Mouse (Mus musculus) gastrocnemius, adult 2 months (tissue): Measurements from ENCODE around the gene Tpcn1. TPM values are rescaled to one million over a fixed set of nuclear protein-coding genes. Genes with fewer than 3 reads are reported as not detected.

Experiments used
- DNase-seq: peaks from one replicate; pipeline ENCODE4 v3.0.0; 2022
- H3K27ac ChIP-seq: fragments of 200-600 bp; 2 replicates; pipeline ENCODE4 v1.8.1; 2022; ENCODE audit warnings: mild to moderate bottlenecking
- H3K4me3 ChIP-seq: fragments of 200-600 bp; 2 replicates; pipeline ENCODE4 v1.8.1; 2022; ENCODE audit warnings: mild to moderate bottlenecking, moderate library complexity
- CTCF ChIP-seq: fragments of 200-600 bp; IDR thresholded peaks from 2 replicates; pipeline ENCODE4 v1.8.1; 2022; ENCODE audit warnings: antibody characterized with exemption, mild to moderate bottlenecking, moderate library complexity
- intact Hi-C: fragments of 180-260 bp; cut with DNase I; formaldehyde crosslinking; loops from one replicate; pipeline ENCODE4 v1.15.1; 2025
- total RNA-seq, 2 experiments: library from RNA; stranded (reverse); gene quantifications; 2 replicates each; pipeline ENCODE4 v1.2.3; 2021

The Tpcn1 gene
- total RNA-seq, 2 experiments from 2014 or later, result 42.7 to 44.8 TPM

- Histone ChIP-seq H3K4me3 (no peak overlapping the region), H3K27ac (no peak overlapping the region)
- no peak for TF ChIP-seq CTCF
- intact Hi-C loops, result no loop called here
- no peak for DNase-seq
These were observed 91.4 kb downstream of the Tpcn1 start for GRCm38 (mm10) chr5:120497071-120497470.

GRCm38 (mm10) chr5:120495703-120496226 lies 92.7 kb downstream of the Tpcn1 start:
- peak overlapping the region; percentile 81 for H3K27ac ChIP-seq
- no peak for TF ChIP-seq CTCF
- DNase-seq, result no peak
- intact Hi-C loops, result no loop called here
- peak overlapping the region; percentile 23; the same call in 1 of the 2 replicates for H3K4me3 ChIP-seq

- DNase-seq, result peak; percentile 61
- Histone ChIP-seq H3K27ac (peak overlapping the region; percentile 81), H3K4me3 (peak overlapping the region; percentile 23)
- intact Hi-C loops, result no loop called here
- no peak for TF ChIP-seq CTCF
These were observed 93.3 kb downstream of the Tpcn1 start for GRCm38 (mm10) chr5:120495064-120495702.

- no peak for DNase-seq
- intact Hi-C loops, result no loop called here
- Histone ChIP-seq H3K27ac (peak overlapping the region; percentile 81), H3K4me3 (no peak overlapping the region)
- TF ChIP-seq CTCF, result no peak
These were observed 94.5 kb downstream of the Tpcn1 start for GRCm38 (mm10) chr5:120493873-120494395.

GRCm38 (mm10) chr5:120493440-120493839 lies 95.0 kb downstream of the Tpcn1 start:
- intact Hi-C loops, result no loop called here
- no peak for DNase-seq
- TF ChIP-seq CTCF, result no peak
- H3K27ac ChIP-seq, result peak overlapping the region; percentile 81
- H3K4me3 ChIP-seq, result no peak overlapping the region

- no peak for DNase-seq
- Histone ChIP-seq H3K4me3 (no peak overlapping the region), H3K27ac (peak overlapping the region; percentile 40)
- intact Hi-C loops, result no loop called here
- TF ChIP-seq CTCF, result peak; percentile 24; the same call in 1 of the 2 replicates
These were observed 96.0 kb downstream of the Tpcn1 start for GRCm38 (mm10) chr5:120492437-120492836.

GRCm38 (mm10) chr5:120490679-120491192 lies 97.7 kb downstream of the Tpcn1 start:
- DNase-seq, result peak; percentile 73
- peak overlapping the region; percentile 13; the same call in 1 of the 2 replicates for H3K4me3 ChIP-seq
- intact Hi-C loops, result no loop called here
- no peak for TF ChIP-seq CTCF
- H3K27ac ChIP-seq, result peak overlapping the region; percentile 81

GRCm38 (mm10) chr5:120487844-120488243 lies 100.6 kb downstream of the Tpcn1 start:
- no peak for DNase-seq
- Histone ChIP-seq H3K4me3 (no peak overlapping the region), H3K27ac (no peak overlapping the region)
- TF ChIP-seq CTCF, result no peak
- intact Hi-C loops, result no loop called here

Other genes starting within 250 kb of the Tpcn1 start
- gene Lhx5, start 157.0 kb downstream of the Tpcn1 start, total RNA-seq, result not detected
- 1 to 10 TPM in 1 of 2 experiments, under 1 TPM in 1; 0.41 to 1.1 TPM for gene Sdsl, start 115.9 kb downstream of the Tpcn1 start, total RNA-seq
- gene Sds, start 112.1 kb downstream of the Tpcn1 start, total RNA-seq, result under 1 TPM; 0.26 to 0.70 TPM
- 10 to 100 TPM; 33.7 to 47.8 TPM for gene Plbd2, start 85.0 kb downstream of the Tpcn1 start, total RNA-seq
- gene Slc8b1, start 77.5 kb downstream of the Tpcn1 start, total RNA-seq, result 10 to 100 TPM in 1 of 2 experiments, 1 to 10 TPM in 1; 8.1 to 10.5 TPM
- not detected for gene Iqcd, start 343 bp upstream of the Tpcn1 start, total RNA-seq
- 1 to 10 TPM; 4.9 to 6.6 TPM for gene Rita1, start 23.9 kb upstream of the Tpcn1 start, total RNA-seq
- 10 to 100 TPM; 16.9 to 17.7 TPM for gene Ddx54, start 24.1 kb upstream of the Tpcn1 start, total RNA-seq
- gene Cfap73, start 45.6 kb upstream of the Tpcn1 start, total RNA-seq, result not detected
- not detected for gene Rasal1, start 60.1 kb upstream of the Tpcn1 start, total RNA-seq
- gene Dtx1, start 123.3 kb upstream of the Tpcn1 start, total RNA-seq, result under 1 TPM; 0.45 to 0.54 TPM
- gene Oas2, start 161.2 kb upstream of the Tpcn1 start, total RNA-seq, result under 1 TPM; 0.10 to 0.28 TPM
- under 1 TPM in 1 of 2 experiments, not detected in 1; 0.06 TPM for gene Oas3, start 189.0 kb upstream of the Tpcn1 start, total RNA-seq
- gene Oas1e, start 206.9 kb upstream of the Tpcn1 start, total RNA-seq, result not detected
- under 1 TPM; 0.17 to 0.28 TPM for gene Oas1c, start 223.8 kb upstream of the Tpcn1 start, total RNA-seq